Mouse (Mus musculus): Measurements from ENCODE around the gene Amotl1.

DNA sequence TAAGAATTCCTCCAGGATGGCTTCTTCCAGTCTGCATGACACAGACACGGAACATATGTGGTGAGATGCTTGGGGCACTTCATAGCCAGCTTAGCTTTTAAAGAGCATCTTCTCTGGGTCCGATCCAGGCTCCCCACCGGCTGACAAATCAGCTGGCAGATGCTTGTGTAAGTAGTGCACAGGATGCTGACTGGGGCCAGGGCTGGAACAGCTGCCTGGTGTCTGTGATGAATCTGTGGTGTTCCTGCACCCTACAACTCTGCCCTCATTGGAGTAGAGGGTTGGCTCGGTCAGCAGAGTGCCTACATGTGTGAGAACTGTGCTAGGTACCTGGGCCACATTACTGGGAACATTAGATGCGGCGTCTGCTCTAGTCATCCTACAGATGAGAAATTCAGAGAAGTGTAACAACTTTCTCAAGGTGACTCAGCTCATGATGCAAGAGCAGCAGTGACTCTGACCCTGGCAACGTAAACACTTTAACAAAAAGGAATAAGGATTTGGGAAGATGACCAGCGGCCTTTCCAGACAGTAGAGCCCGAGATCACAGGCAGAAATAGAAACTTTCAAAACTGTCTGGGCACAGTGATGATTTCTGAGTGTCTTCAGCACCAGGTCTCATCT is 109.9 kb downstream of the Amotl1 start:
- TF ChIP-seq NANOG (IDR thresholded peaks at IDR 0.05; ENCODE audit: borderline replicate concordance, low read length) (no peak), CTCF (conservative IDR thresholded peaks at IDR 0.05; ENCODE audit: low read length) (no peak)

Measured in E14TG2a.4 (cell line).